In genomic region chr17:49968467-49969207, GRCm38 (mm10) we compare ENCODE assay signal across 8 mouse cellular contexts.
DNase-seq lines count a peak whose midpoint lies in the region; ATAC-seq and TF ChIP-seq lines count a peak whose summit lies in the region.

No protein-coding gene starts in this region.

- no peaks in the 10 kb centered on the region for H3K27me3 ChIP-seq in kidney, embryonic 16.5 days (ENCODE audit: insufficient read depth, low read length)
- no peaks in the 10 kb centered on the region for H3K27me3 ChIP-seq in liver, embryonic 13.5 days
- H3K27me3 ChIP-seq in thymus, adult 2 months (ENCODE audit: control insufficient read depth, insufficient read depth, low read length): no peaks in the 10 kb centered on the region

- TF ChIP-seq CTCF in thymus, adult 2 months (IDR thresholded peaks at IDR 0.05; ENCODE audit: borderline replicate concordance, control insufficient read depth, extremely low read depth, insufficient read depth, low read length, poor library complexity): no peak

- H3K4me3 ChIP-seq in kidney, embryonic 16.5 days (ENCODE audit: low read length): no peak overlapping the region
- H3K4me3 ChIP-seq in liver, embryonic 13.5 days (replicated peaks): no peak overlapping the region
- no peak overlapping the region for H3K4me3 ChIP-seq in thymus, adult 2 months (ENCODE audit: control insufficient read depth, insufficient read depth, low read length)

- H3K4me1 ChIP-seq in kidney, embryonic 16.5 days (ENCODE audit: insufficient read depth, low read length): no peaks in the 10 kb centered on the region
- peaks cover 10% of the 10 kb centered on the region for H3K4me1 ChIP-seq in liver, embryonic 13.5 days (replicated peaks)
- H3K4me1 ChIP-seq in thymus, adult 2 months (replicated peaks; ENCODE audit: control insufficient read depth, insufficient read depth, low read length): peaks cover 2% of the 10 kb centered on the region; the same call in 1 of the 2 replicates

- no peak for TF ChIP-seq POLR2A in thymus, adult 2 months (IDR thresholded peaks at IDR 0.05; ENCODE audit: control insufficient read depth, extremely low read depth, insufficient read depth, low read length, poor library complexity)

- H3K36me3 ChIP-seq in kidney, embryonic 16.5 days (ENCODE audit: insufficient read depth, low read length): no peaks in the 10 kb centered on the region
- H3K36me3 ChIP-seq in liver, embryonic 13.5 days: no peaks in the 10 kb centered on the region
- H3K36me3 ChIP-seq in thymus, adult 2 months (ENCODE audit: control insufficient read depth, insufficient read depth, low read length): no peaks in the 10 kb centered on the region

- H3K9me3 ChIP-seq in kidney, embryonic 16.5 days (ENCODE audit: low read length): peaks cover 3% of the 10 kb centered on the region; the same call in 1 of the 2 replicates
- no peaks in the 10 kb centered on the region for H3K9me3 ChIP-seq in liver, embryonic 13.5 days (replicated peaks)

- no peak overlapping the region for H3K27ac ChIP-seq in kidney, embryonic 16.5 days (ENCODE audit: low read length)
- no peak overlapping the region for H3K27ac ChIP-seq in liver, embryonic 13.5 days
- H3K27ac ChIP-seq in thymus, adult 2 months (ENCODE audit: control insufficient read depth, insufficient read depth, low read length): no peak overlapping the region

- H3K9ac ChIP-seq in kidney, embryonic 16.5 days (replicated peaks; ENCODE audit: low read length): no peak overlapping the region
- peak overlapping the region; percentile 19; the same call in 1 of the 2 replicates for H3K9ac ChIP-seq in liver, embryonic 13.5 days

- H3K4me2 ChIP-seq in kidney, embryonic 16.5 days (replicated peaks; ENCODE audit: low read depth, low read length): no peak overlapping the region
- peak overlapping the region; percentile 27; the same call in 1 of the 2 replicates for H3K4me2 ChIP-seq in liver, embryonic 13.5 days

- DNase-seq in 416B (ENCODE audit: low read depth) (peak; percentile 83), NIH3T3 (ENCODE audit: low read depth) (peak; percentile 43)
- peak; percentile 85 for DNase-seq in cerebellum, postnatal 10 days
- peak; percentile 29 to 60 for DNase-seq in frontal cortex, postnatal 10 days (ENCODE audit: low spot score in 2 of 2)
- peak; percentile 34 for DNase-seq in liver, embryonic 13.5 days
- peak; percentile 20 for DNase-seq in neural tube, embryonic 10.5 days (ENCODE audit: extremely low spot score, low spot score)
- peak; percentile 68 for DNase-seq in thymus, adult 2 months

- WGBS in kidney, embryonic 16.5 days: 67% methylated on average over 9 of the region's 9 CpGs
- WGBS in liver, embryonic 13.5 days (ENCODE audit: insufficient replicate concordance): 19% methylated on average over 9 of the region's 9 CpGs
- 18% methylated on average over 9 of the region's 9 CpGs for WGBS in thymus, adult 2 months

- ATAC-seq in kidney, embryonic 16.5 days (ENCODE audit: low FRiP score, low TSS enrichment): peak; percentile 65; the same call in 1 of the 2 replicates
- ATAC-seq in liver, embryonic 13.5 days (ENCODE audit: low read depth): peak; percentile 77

Comparison
In these comparisons a context has a peak if more than half of its experiments do, and no peak if none do; other contexts are left out.
1. DNase-seq: peak in every context shown above with its lines; median percentile 85 in cerebellum, postnatal 10 days; 83 in 416B; 68 in thymus, adult 2 months; 44 in frontal cortex, postnatal 10 days; 43 in NIH3T3; 34 in liver, embryonic 13.5 days; 20 in neural tube, embryonic 10.5 days.